Mouse (Mus musculus): Measurements from ENCODE around the gene Rai1. TPM values are rescaled to one million over a fixed set of nuclear protein-coding genes. Genes with fewer than 3 reads are reported as not detected.

The Rai1 gene
- polyA plus RNA-seq, 1 experiment from 2014 or later, result 11.6 TPM

DNA sequence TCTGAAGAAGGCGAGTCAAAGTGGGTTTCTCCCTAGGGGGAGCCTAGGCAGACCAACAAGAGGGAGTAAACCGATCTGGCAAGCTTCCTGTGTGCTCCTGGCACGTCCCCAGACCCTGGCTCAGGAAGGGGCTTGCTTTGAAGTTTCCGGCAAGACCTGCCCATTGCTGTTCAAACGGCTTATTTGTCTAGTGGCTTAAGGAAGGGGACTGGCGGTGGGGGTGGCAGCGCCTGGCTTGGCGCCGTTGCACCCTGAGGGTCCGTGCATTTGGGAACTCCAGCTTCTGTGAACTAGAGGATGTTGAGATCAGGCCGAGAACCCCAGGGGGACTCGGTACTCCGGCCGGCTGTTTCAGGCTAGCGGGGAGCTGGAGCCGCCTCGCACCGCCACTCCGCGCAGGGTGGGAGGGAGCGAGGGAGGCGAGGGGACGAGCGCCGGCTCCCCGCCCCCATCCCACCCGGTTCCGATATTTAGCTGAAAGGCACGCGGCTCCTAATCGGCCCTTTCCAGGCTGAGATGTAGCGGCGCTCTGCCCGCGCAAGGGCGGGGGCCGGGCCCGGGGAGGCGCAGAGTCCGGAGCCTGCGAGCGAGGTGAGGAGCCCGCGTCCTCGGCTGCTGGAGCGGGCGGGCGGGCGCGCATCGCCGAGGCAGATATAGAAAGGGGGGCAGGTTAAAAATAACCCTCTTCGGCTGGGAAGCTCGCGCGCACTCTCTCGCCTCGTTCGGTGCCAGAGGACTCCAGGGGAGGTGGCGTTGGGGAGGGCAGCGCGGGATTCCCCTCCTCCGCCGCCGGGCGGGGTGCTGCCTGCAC, 70.8 kb downstream of the Rai1 start:
- peaks cover 87% of the 10 kb centered on the region for H3K4me1 ChIP-seq
- ATAC-seq, result peak; percentile 85
- H3K9ac ChIP-seq, result peak overlapping the region; percentile 78
- H3K9me3 ChIP-seq (replicated peaks), result no peaks in the 10 kb centered on the region
- WGBS (ENCODE audit: insufficient replicate concordance), result under 1% methylated on average over 65 of the region's 66 CpGs
- peaks cover 18% of the 10 kb centered on the region for H3K36me3 ChIP-seq
- H3K4me2 ChIP-seq, result peak overlapping the region; percentile 92
- H3K27me3 ChIP-seq (replicated peaks), result peaks cover 11% of the 10 kb centered on the region
- H3K27ac ChIP-seq, result peak overlapping the region; percentile 80
- peak overlapping the region; percentile 65 for H3K4me3 ChIP-seq

GRCm38 (mm10) chr11:60176182-60176974, 71.6 kb downstream of the Rai1 start:
- Histone ChIP-seq H3K27ac (peak overlapping the region; percentile 80), H3K9ac (peak overlapping the region; percentile 78), H3K27me3 (replicated peaks) (peaks cover 11% of the 10 kb centered on the region), H3K4me1 (peaks cover 95% of the 10 kb centered on the region), H3K4me2 (peak overlapping the region; percentile 92), H3K4me3 (peak overlapping the region; percentile 65), H3K36me3 (peaks cover 18% of the 10 kb centered on the region), H3K9me3 (replicated peaks) (no peaks in the 10 kb centered on the region)
- ATAC-seq, result peak; percentile 60
- WGBS (ENCODE audit: insufficient replicate concordance), result under 1% methylated on average over 71 of the region's 71 CpGs

DNA sequence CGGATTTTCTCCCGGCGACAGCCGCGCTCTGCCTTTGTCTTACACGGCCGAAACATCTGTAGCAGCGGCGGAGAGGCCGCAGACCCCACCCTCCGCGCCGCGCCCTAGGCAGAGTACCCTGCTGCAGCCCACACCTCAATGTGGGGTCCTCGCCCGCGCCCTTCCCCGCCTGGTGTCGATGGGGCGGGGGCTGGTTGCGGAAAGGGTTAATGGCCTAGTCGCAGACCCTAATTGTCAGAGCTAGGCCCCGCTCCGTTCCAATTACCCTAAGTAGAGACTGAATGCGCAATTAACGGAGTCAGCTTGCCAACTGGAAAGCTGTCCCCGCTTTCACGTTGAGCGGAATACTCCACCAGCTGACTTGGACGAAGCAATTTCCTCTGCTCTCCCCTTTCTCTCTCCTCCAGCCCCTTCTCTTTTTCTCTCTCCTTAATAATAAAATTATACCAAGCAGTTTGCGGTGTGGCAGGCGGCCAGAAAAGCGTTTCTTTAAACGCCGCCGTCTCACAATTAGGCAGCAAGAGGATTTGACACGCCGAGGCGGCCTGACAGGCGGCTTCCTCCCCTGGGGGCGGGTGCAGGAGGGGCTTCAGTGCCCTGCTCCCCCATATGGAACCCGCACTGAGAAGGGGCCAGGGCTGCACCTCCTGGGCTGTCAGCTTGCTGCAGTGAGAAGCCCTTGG, 72.3 kb downstream of the Rai1 start:
- WGBS (ENCODE audit: insufficient replicate concordance), result 6% methylated on average over 42 of the region's 42 CpGs
- ATAC-seq, result no peak
- Histone ChIP-seq H3K36me3 (peaks cover 18% of the 10 kb centered on the region), H3K4me2 (peak overlapping the region; percentile 92), H3K27ac (peak overlapping the region; percentile 80), H3K4me1 (peaks cover 95% of the 10 kb centered on the region), H3K27me3 (replicated peaks) (peaks cover 11% of the 10 kb centered on the region), H3K9ac (peak overlapping the region; percentile 78), H3K9me3 (replicated peaks) (no peaks in the 10 kb centered on the region), H3K4me3 (peak overlapping the region; percentile 65)

GRCm38 (mm10) chr11:60178005-60178404, 73.2 kb downstream of the Rai1 start:
- no peak for ATAC-seq
- H3K4me3 ChIP-seq, result no peak overlapping the region
- WGBS (ENCODE audit: insufficient replicate concordance), result 74% methylated on average over 6 of the region's 6 CpGs
- H3K36me3 ChIP-seq, result peaks cover 18% of the 10 kb centered on the region
- peak overlapping the region; percentile 92 for H3K4me2 ChIP-seq
- H3K9ac ChIP-seq, result no peak overlapping the region
- no peaks in the 10 kb centered on the region for H3K9me3 ChIP-seq (replicated peaks)
- peaks cover 11% of the 10 kb centered on the region for H3K27me3 ChIP-seq (replicated peaks)
- peak overlapping the region; percentile 31; the same call in 1 of the 2 replicates for H3K27ac ChIP-seq
- peaks cover 95% of the 10 kb centered on the region for H3K4me1 ChIP-seq

- Histone ChIP-seq H3K27ac (no peak overlapping the region), H3K4me3 (no peak overlapping the region), H3K27me3 (replicated peaks) (peaks cover 11% of the 10 kb centered on the region), H3K9ac (no peak overlapping the region), H3K36me3 (peaks cover 15% of the 10 kb centered on the region), H3K4me2 (no peak overlapping the region), H3K4me1 (peaks cover 95% of the 10 kb centered on the region), H3K9me3 (replicated peaks) (no peaks in the 10 kb centered on the region)
- no peak for ATAC-seq
Observed at GRCm38 (mm10) chr11:60178506-60178905, 73.7 kb downstream of the Rai1 start.

DNA sequence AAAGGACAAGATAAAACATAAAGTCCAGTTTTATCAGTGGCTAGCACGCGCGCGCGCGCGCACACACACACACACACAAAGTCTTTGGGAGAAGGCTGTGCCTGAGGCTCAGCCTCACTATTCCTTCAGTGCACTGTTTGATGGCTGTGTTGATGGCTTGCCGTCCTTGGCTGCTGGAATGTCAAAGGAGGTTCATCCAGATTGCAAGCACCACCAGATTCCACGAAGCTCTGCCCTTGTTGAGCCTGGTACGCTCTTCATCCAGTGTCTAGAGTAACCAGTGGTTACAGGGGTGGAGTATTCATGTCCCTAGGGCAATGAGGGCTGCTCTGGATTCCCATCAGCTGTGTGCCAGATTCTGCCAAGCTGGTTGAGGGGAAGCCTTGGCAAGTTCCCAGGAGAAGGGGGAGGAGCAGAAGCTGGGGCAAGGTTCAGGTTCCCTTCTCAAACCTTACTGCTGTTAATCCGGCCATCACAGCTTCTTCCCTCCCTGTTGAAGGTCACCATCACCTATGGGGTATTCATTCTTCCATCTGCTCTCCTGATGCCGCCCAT, 77.4 kb downstream of the Rai1 start:
- Histone ChIP-seq H3K9me3 (replicated peaks) (no peaks in the 10 kb centered on the region), H3K36me3 (peaks cover 38% of the 10 kb centered on the region), H3K27me3 (replicated peaks) (peaks cover 3% of the 10 kb centered on the region), H3K4me1 (peaks cover 98% of the 10 kb centered on the region), H3K4me2 (no peak overlapping the region), H3K4me3 (no peak overlapping the region), H3K9ac (no peak overlapping the region), H3K27ac (0 out of 2 replicates have a peak overlapping the region, but pooled peaks have one; percentile 22)
- ATAC-seq, result no peak
- 75% methylated on average over 12 of the region's 12 CpGs for WGBS (ENCODE audit: insufficient replicate concordance)

- H3K27me3 ChIP-seq (replicated peaks), result no peaks in the 10 kb centered on the region
- no peak for ATAC-seq
- no peak overlapping the region for H3K4me3 ChIP-seq
- no peak overlapping the region for H3K4me2 ChIP-seq
- WGBS (ENCODE audit: insufficient replicate concordance), result 63% methylated on average over 2 of the region's 2 CpGs
- H3K9ac ChIP-seq, result 0 out of 2 replicates have a peak overlapping the region, but pooled peaks have one; percentile 2
- H3K36me3 ChIP-seq, result peaks cover 44% of the 10 kb centered on the region
- H3K9me3 ChIP-seq (replicated peaks), result no peaks in the 10 kb centered on the region
- H3K4me1 ChIP-seq, result peaks cover 92% of the 10 kb centered on the region
- peak overlapping the region; percentile 22; the same call in 1 of the 2 replicates for H3K27ac ChIP-seq
Observed at GRCm38 (mm10) chr11:60182741-60183140, 77.9 kb downstream of the Rai1 start.

DNA sequence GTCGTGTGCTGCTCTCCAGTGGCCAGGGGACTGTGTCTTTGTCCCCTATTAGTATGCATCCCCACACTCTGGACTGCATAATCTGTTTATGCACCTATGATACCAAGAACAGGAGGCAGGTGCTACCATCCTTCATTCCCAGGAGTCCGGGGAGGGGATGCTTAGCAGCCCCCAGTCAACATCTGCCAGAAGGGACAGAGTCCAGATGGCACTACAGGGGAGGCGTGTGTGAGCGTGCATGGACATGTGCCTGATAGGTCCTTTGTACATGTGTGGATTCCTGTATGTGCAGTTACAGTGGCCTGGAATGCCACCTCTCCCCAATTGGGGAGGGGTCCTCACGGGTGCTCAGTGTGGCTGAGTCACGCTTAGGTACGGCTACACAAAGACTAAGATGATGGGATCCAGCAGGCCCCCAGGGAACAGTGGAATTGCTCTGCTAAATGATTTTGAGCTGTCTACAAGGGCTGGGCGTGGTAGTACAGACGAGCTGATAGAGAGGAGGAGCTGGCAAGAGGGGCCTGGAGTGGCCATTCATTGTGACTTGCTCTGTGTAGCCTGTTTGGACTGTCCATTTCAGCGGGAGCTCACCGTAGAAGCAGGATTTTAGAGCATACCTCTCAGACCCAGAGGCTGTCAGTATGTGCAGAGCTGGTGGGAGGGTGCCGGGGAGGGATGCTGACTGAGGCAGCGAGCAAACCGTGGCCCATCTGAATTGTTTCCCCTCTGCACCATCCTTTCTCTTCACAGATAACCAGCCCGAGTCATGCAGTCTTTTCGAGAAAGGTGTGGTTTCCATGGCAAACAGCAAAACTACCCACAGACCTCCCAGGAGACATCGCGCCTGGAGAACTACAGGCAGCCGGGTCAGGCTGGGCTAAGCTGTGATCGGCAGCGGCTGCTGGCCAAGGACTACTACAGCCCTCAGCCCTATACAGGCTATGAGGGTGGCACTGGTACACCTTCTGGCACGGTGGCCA, 79.8 kb downstream of the Rai1 start:
- H3K4me2 ChIP-seq, result peak overlapping the region; percentile 36
- peak overlapping the region; percentile 59; the same call in 1 of the 2 replicates for H3K27ac ChIP-seq
- peak overlapping the region; percentile 30; the same call in 1 of the 2 replicates for H3K9ac ChIP-seq
- H3K9me3 ChIP-seq (replicated peaks), result no peaks in the 10 kb centered on the region
- H3K4me3 ChIP-seq, result no peak overlapping the region
- 41% methylated on average over 22 of the region's 22 CpGs for WGBS (ENCODE audit: insufficient replicate concordance)
- peaks cover 54% of the 10 kb centered on the region for H3K36me3 ChIP-seq
- peak; percentile 53; the same call in 1 of the 2 replicates for ATAC-seq
- H3K27me3 ChIP-seq (replicated peaks), result no peaks in the 10 kb centered on the region
- peaks cover 73% of the 10 kb centered on the region for H3K4me1 ChIP-seq

GRCm38 (mm10) chr11:60185396-60186231, 80.8 kb downstream of the Rai1 start:
- Histone ChIP-seq H3K27me3 (replicated peaks) (no peaks in the 10 kb centered on the region), H3K36me3 (peaks cover 57% of the 10 kb centered on the region), H3K9ac (no peak overlapping the region), H3K4me3 (no peak overlapping the region), H3K27ac (peak overlapping the region; percentile 49; the same call in 1 of the 2 replicates), H3K4me1 (peaks cover 63% of the 10 kb centered on the region), H3K9me3 (replicated peaks) (no peaks in the 10 kb centered on the region), H3K4me2 (peak overlapping the region; percentile 36)
- WGBS (ENCODE audit: insufficient replicate concordance), result 56% methylated on average over 20 of the region's 20 CpGs
- ATAC-seq, result no peak

DNA sequence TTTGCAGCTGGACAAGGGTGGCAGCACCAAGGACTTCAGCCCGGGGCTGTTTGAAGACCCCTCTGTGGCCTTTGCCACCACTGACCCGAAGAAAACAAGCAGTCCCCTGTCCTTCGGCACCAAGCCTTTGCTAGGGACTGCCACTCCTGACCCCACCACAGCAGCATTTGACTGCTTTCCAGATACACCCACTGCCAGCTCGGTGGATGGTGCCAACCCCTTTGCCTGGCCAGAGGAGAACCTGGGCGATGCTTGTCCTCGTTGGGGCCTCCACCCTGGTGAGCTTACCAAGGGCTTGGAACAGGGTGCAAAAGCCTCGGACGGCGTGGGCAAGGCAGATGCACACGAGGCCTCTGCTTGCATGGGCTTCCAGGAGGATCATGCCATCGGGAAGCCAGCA, 82.3 kb downstream of the Rai1 start:
- peaks cover 72% of the 10 kb centered on the region for H3K36me3 ChIP-seq
- H3K4me1 ChIP-seq, result peaks cover 59% of the 10 kb centered on the region

More for the DNA sequence above, 82.3 kb downstream of the Rai1 start:
- Histone ChIP-seq H3K27me3 (replicated peaks) (no peaks in the 10 kb centered on the region), H3K9ac (no peak overlapping the region), H3K4me3 (no peak overlapping the region), H3K4me2 (no peak overlapping the region), H3K9me3 (replicated peaks) (no peaks in the 10 kb centered on the region), H3K27ac (no peak overlapping the region)
- ATAC-seq, result no peak
- WGBS (ENCODE audit: insufficient replicate concordance), result 88% methylated on average over 11 of the region's 11 CpGs
